Mouse (Mus musculus) macrophage (primary cell): ENCODE data around the gene Arsk. TPM values are rescaled to one million over a fixed set of nuclear protein-coding genes. Genes with fewer than 3 reads are reported as not detected.

Experiments used
- H3K27ac ChIP-seq: fragments of 350-480 bp; formaldehyde crosslinking; 2 replicates; pipeline ENCODE4 v1.9.0; 2021
- H3K36me3 ChIP-seq: fragments of 350-480 bp; formaldehyde crosslinking; 2 replicates; pipeline ENCODE4 v1.9.0; 2021; ENCODE audit errors: inconsistent target
- H3K4me3 ChIP-seq: fragments of 350-480 bp; formaldehyde crosslinking; 2 replicates; pipeline ENCODE4 v1.9.0; 2021; ENCODE audit errors: inconsistent target
- H3K79me2 ChIP-seq: fragments of 350-480 bp; formaldehyde crosslinking; 2 replicates; pipeline ENCODE4 v1.9.0; 2021; ENCODE audit errors: inconsistent target
- WGBS: methylation state at CpG from one replicate; pipeline ENCODE4 v1.1.7; 2026; ENCODE audit warnings: inconsistent platforms; ENCODE audit not compliant: missing documents; 5-methylcytosine and 5-hydroxymethylcytosine counted together
- polyA plus RNA-seq: library from polyadenylated mRNA; stranded (reverse); fragments of 250-400 nt; gene quantifications from 3 replicates; pipeline ENCODE4 v1.2.4, GENCODE M21; 2018; ENCODE audit warnings: inconsistent platforms

Arsk gene
- polyA plus RNA-seq, 1 experiment from 2014 or later: 13.7 TPM

- WGBS: 64% methylated on average over 10 of the region's 10 CpGs
- Histone ChIP-seq H3K27ac (no peak overlapping the region), H3K4me3 (no peak overlapping the region), H3K79me2 (no peaks in the 10 kb centered on the region), H3K36me3 (no peaks in the 10 kb centered on the region)
These were observed 41.0 kb downstream of the Arsk start for GRCm38 (mm10) chr13:76057267-76058069.

GRCm38 (mm10) chr13:76056896-76057266 lies 41.6 kb downstream of the Arsk start, which contains the start of gene Gpr150:
Gene Gpr150, minus strand, starts transcription at chr13:76056996.
- Histone ChIP-seq H3K36me3 (no peaks in the 10 kb centered on the region), H3K79me2 (no peaks in the 10 kb centered on the region), H3K4me3 (peak within 1 kb of the TSS; percentile 15; the same call in 1 of the 2 replicates), H3K27ac (no peak within 1 kb of the TSS)
- 22% methylated on average over 9 of the region's 10 CpGs for WGBS

- 2% methylated on average over 34 of the region's 34 CpGs for WGBS
- no peaks in the 10 kb centered on the region for H3K36me3 ChIP-seq
- H3K79me2 ChIP-seq: no peaks in the 10 kb centered on the region
- no peak overlapping the region for H3K27ac ChIP-seq
- peak overlapping the region; percentile 1; the same call in 1 of the 2 replicates for H3K4me3 ChIP-seq
These were observed 42.2 kb downstream of the Arsk start for GRCm38 (mm10) chr13:76056261-76056724.

GRCm38 (mm10) chr13:76055391-76056232 lies 42.8 kb downstream of the Arsk start:
- H3K4me3 ChIP-seq: peak overlapping the region; percentile 15; the same call in 1 of the 2 replicates
- H3K27ac ChIP-seq: no peak overlapping the region
- no peaks in the 10 kb centered on the region for H3K36me3 ChIP-seq
- 2% methylated on average over 58 of the region's 59 CpGs for WGBS
- H3K79me2 ChIP-seq: no peaks in the 10 kb centered on the region

GRCm38 (mm10) chr13:76044971-76045370 lies 53.5 kb downstream of the Arsk start:
- no peak overlapping the region for H3K4me3 ChIP-seq
- no peaks in the 10 kb centered on the region for H3K36me3 ChIP-seq
- no peaks in the 10 kb centered on the region for H3K79me2 ChIP-seq
- H3K27ac ChIP-seq: no peak overlapping the region

- 67% methylated on average over 1 of the region's 1 CpGs for WGBS
- Histone ChIP-seq H3K79me2 (no peaks in the 10 kb centered on the region), H3K4me3 (no peak overlapping the region)
These were observed 56.0 kb downstream of the Arsk start for GRCm38 (mm10) chr13:76042455-76042854.

GRCm38 (mm10) chr13:76024588-76024987 lies 73.9 kb downstream of the Arsk start:
- no peak overlapping the region for H3K4me3 ChIP-seq
- no peaks in the 10 kb centered on the region for H3K79me2 ChIP-seq
- 44% methylated on average over 3 of the region's 3 CpGs for WGBS
- no peaks in the 10 kb centered on the region for H3K36me3 ChIP-seq
- no peak overlapping the region for H3K27ac ChIP-seq

More at GRCm38 (mm10) chr13:76042455-76042854, 56.0 kb downstream of the Arsk start:
- Histone ChIP-seq H3K27ac (no peak overlapping the region), H3K36me3 (no peaks in the 10 kb centered on the region)

- H3K27ac ChIP-seq: no peak overlapping the region
- no peak overlapping the region for H3K4me3 ChIP-seq
- H3K79me2 ChIP-seq: peaks cover 8% of the 10 kb centered on the region; the same call in 1 of the 2 replicates
- WGBS: 78% methylated on average over 2 of the region's 2 CpGs
- no peaks in the 10 kb centered on the region for H3K36me3 ChIP-seq
These were observed 76.7 kb downstream of the Arsk start for GRCm38 (mm10) chr13:76021782-76022181.

GRCm38 (mm10) chr13:76018844-76019400 lies 79.5 kb downstream of the Arsk start:
- H3K79me2 ChIP-seq: peaks cover 11% of the 10 kb centered on the region; the same call in 1 of the 2 replicates
- no peaks in the 10 kb centered on the region for H3K36me3 ChIP-seq
- H3K4me3 ChIP-seq: peak overlapping the region; percentile 66
- peak overlapping the region; percentile 57 for H3K27ac ChIP-seq
- 12% methylated on average over 5 of the region's 5 CpGs for WGBS

GRCm38 (mm10) chr13:76017974-76018843 lies 80.3 kb downstream of the Arsk start, which contains the start of gene Rfesd:
Gene Rfesd, minus strand, starts transcription at chr13:76018719.
- 1% methylated on average over 50 of the region's 50 CpGs for WGBS
- H3K79me2 ChIP-seq: peaks cover 11% of the 10 kb centered on the region; the same call in 1 of the 2 replicates
- peak within 1 kb of the TSS; percentile 92 for H3K27ac ChIP-seq
- H3K4me3 ChIP-seq: peak within 1 kb of the TSS; percentile 87
- no peaks in the 10 kb centered on the region for H3K36me3 ChIP-seq

GRCm38 (mm10) chr13:76017465-76017864 lies 81.0 kb downstream of the Arsk start:
- Histone ChIP-seq H3K4me3 (peak overlapping the region; percentile 87), H3K36me3 (no peaks in the 10 kb centered on the region), H3K27ac (peak overlapping the region; percentile 92), H3K79me2 (peaks cover 11% of the 10 kb centered on the region; the same call in 1 of the 2 replicates)
- 33% methylated on average over 3 of the region's 4 CpGs for whole genome bisulfite sequencing

- no peak overlapping the region for H3K27ac ChIP-seq
- WGBS: 63% methylated on average over 2 of the region's 2 CpGs
- H3K4me3 ChIP-seq: no peak overlapping the region
- H3K79me2 ChIP-seq: peaks cover 11% of the 10 kb centered on the region; the same call in 1 of the 2 replicates
- H3K36me3 ChIP-seq: no peaks in the 10 kb centered on the region
These were observed 83.9 kb downstream of the Arsk start for GRCm38 (mm10) chr13:76014511-76014910.
